Mouse (Mus musculus) liver, embryonic 14.5 days (tissue): ENCODE results near the gene Cspg5. TPM values are rescaled to one million over a fixed set of nuclear protein-coding genes. Genes with fewer than 3 reads are reported as not detected.

Experiments used
- ATAC-seq: fragments of 200-750 bp; cut with Nextera tagmentation; 2 replicates; pipeline ENCODE4 v1.8.0; 2017; ENCODE audit warnings: moderate number of reproducible peaks, mild to moderate bottlenecking, moderate library complexity; ENCODE audit not compliant: insufficient read depth
- DNase-seq, 3 experiments: peaks; one replicate each; pipeline ENCODE4 v3.0.0-alpha.2; 2012 to 2013; ENCODE audit warnings: low read depth in 3 of 3, low spot score in 3 of 3
- H3K27ac ChIP-seq: fragments of 300-500 bp; sonication (generic); 2 replicates; pipeline ENCODE4 v1.5.1; 2014; ENCODE audit warnings: moderate library complexity, mild to moderate bottlenecking, control low read depth, inconsistent platforms
- H3K27me3 ChIP-seq: fragments of 300-500 bp; sonication (generic); 2 replicates; pipeline ENCODE4 v1.6.1; 2014; ENCODE audit warnings: mild to moderate bottlenecking, low read length, moderate library complexity; ENCODE audit not compliant: control insufficient read depth, insufficient read depth
- H3K36me3 ChIP-seq: fragments of 300-500 bp; sonication (generic); replicated peaks from 2 replicates; pipeline ENCODE4 v1.6.1; 2014; ENCODE audit warnings: low read depth; ENCODE audit not compliant: control insufficient read depth, insufficient read depth
- H3K4me1 ChIP-seq, 2 experiments: fragments of 200-500 bp in 1 of 2; fragments of 300-500 bp in 1 of 2; sonication (generic) in 1 of 2; replicated peaks; 2 replicates each; pipeline ENCODE4 v1.6.1; 2012 to 2014; ENCODE audit warnings: antibody characterized with exemption in 1 of 2, inconsistent platforms in 1 of 2, low read length in 1 of 2; ENCODE audit not compliant: control insufficient read depth in 2 of 2, insufficient read depth in 2 of 2
- H3K4me2 ChIP-seq: fragments of 300-500 bp; sonication (generic); 2 replicates; pipeline ENCODE4 v1.6.1; 2014; ENCODE audit warnings: low read depth, mild to moderate bottlenecking, control low read depth, moderate library complexity
- H3K4me3 ChIP-seq, 2 experiments: fragments of 200-500 bp in 1 of 2; fragments of 300-500 bp in 1 of 2; sonication (generic) in 1 of 2; 2 replicates each; pipeline ENCODE4 v1.5.1; 2012 to 2014; ENCODE audit warnings: low read depth in 2 of 2, low read length in 2 of 2, mild to moderate bottlenecking in 2 of 2, control low read depth in 1 of 2, inconsistent platforms in 1 of 2, moderate library complexity in 1 of 2; ENCODE audit not compliant: insufficient read depth in 1 of 2
- H3K9ac ChIP-seq: fragments of 300-500 bp; sonication (generic); replicated peaks from 2 replicates; pipeline ENCODE4 v1.6.1; 2014; ENCODE audit warnings: mild to moderate bottlenecking, control low read depth, moderate library complexity
- H3K9me3 ChIP-seq: fragments of 300-500 bp; sonication (generic); 2 replicates; pipeline ENCODE4 v1.6.1; 2016; ENCODE audit warnings: low read length, mixed read lengths; ENCODE audit not compliant: control insufficient read depth
- CTCF ChIP-seq: IDR thresholded peaks from 2 replicates; pipeline ENCODE4 v1.5.1; 2016; ENCODE audit warnings: antibody characterized with exemption, low read depth, control low read depth
- EP300 ChIP-seq: IDR thresholded peaks from 2 replicates; pipeline ENCODE4 v1.6.1; 2016; ENCODE audit warnings: antibody characterized with exemption, low read depth
- WGBS: fragments of 180-500 bp; shearing (Covaris S2); extraction: QIAGEN DNeasy Blood & Tissue Kit; methylation state at CpG from one replicate; pipeline ENCODE4 v1.1.7; 2014; ENCODE audit not compliant: insufficient replicate concordance; 5-methylcytosine and 5-hydroxymethylcytosine counted together
- polyA plus RNA-seq, 2 experiments: library from polyadenylated mRNA; depleted of rRNA in 1 of 2; stranded (reverse) in 1 of 2; unstranded in 1 of 2; fragments of >200 nt; fragmentation: Nextera tagmentation in 1 of 2; extraction: Ambion mirVana in 1 of 2; gene quantifications; 2 replicates each; pipeline versions ENCODE4 v1.2.1 to v1.2.3; 2012 to 2014

Gene Cspg5
- polyA plus RNA-seq, 2 experiments: 0.13 TPM

GRCm38 (mm10) chr9:110264991-110265390 lies 21.4 kb downstream of the Cspg5 start:
- Histone ChIP-seq H3K9me3 (no peaks in the 10 kb centered on the region), H3K27me3 (no peaks in the 10 kb centered on the region), H3K27ac (no peak overlapping the region), H3K4me1 (no peaks in the 10 kb centered on the region), H3K36me3 (no peaks in the 10 kb centered on the region), H3K9ac (no peak overlapping the region), H3K4me3 (no peak overlapping the region), H3K4me2 (no peak overlapping the region)
- WGBS: 71% methylated on average over 9 of the region's 9 CpGs
- ATAC-seq (no peak), DNase-seq (no peak)
- TF ChIP-seq CTCF: no peak
- TF ChIP-seq EP300: no peak

GRCm38 (mm10) chr9:110268416-110268815 lies 24.8 kb downstream of the Cspg5 start:
- H3K27me3 ChIP-seq: no peaks in the 10 kb centered on the region
- ATAC-seq (no peak), DNase-seq (no peak)
- no peak overlapping the region for H3K9ac ChIP-seq
- H3K4me2 ChIP-seq: no peak overlapping the region
- no peaks in the 10 kb centered on the region for H3K36me3 ChIP-seq
- TF ChIP-seq EP300: no peak
- TF ChIP-seq CTCF: no peak
- no peak overlapping the region for H3K4me3 ChIP-seq
- H3K27ac ChIP-seq: no peak overlapping the region
- no peaks in the 10 kb centered on the region for H3K9me3 ChIP-seq
- no peaks in the 10 kb centered on the region for H3K4me1 ChIP-seq
- WGBS: 83% methylated on average over 10 of the region's 10 CpGs

- WGBS: 72% methylated on average over 3 of the region's 3 CpGs
- Histone ChIP-seq H3K4me1 (no peaks in the 10 kb centered on the region), H3K4me3 (no peak overlapping the region), H3K36me3 (no peaks in the 10 kb centered on the region), H3K9ac (no peak overlapping the region), H3K4me2 (no peak overlapping the region), H3K27ac (no peak overlapping the region), H3K27me3 (no peaks in the 10 kb centered on the region), H3K9me3 (no peaks in the 10 kb centered on the region)
- ATAC-seq: no peak
- no peak for DNase-seq
- no peak for TF ChIP-seq CTCF
- TF ChIP-seq EP300: no peak
Measured at GRCm38 (mm10) chr9:110272330-110272729, 28.7 kb downstream of the Cspg5 start.

GRCm38 (mm10) chr9:110273507-110273906 lies 29.9 kb downstream of the Cspg5 start:
- Histone ChIP-seq H3K4me3 (no peak overlapping the region), H3K27me3 (no peaks in the 10 kb centered on the region), H3K9me3 (no peaks in the 10 kb centered on the region), H3K4me1 (no peaks in the 10 kb centered on the region), H3K9ac (no peak overlapping the region), H3K36me3 (no peaks in the 10 kb centered on the region), H3K4me2 (no peak overlapping the region), H3K27ac (no peak overlapping the region)
- WGBS: 42% methylated on average over 4 of the region's 4 CpGs
- DNase-seq (no peak), ATAC-seq (no peak)
- no peak for TF ChIP-seq CTCF
- no peak for TF ChIP-seq EP300

DNA sequence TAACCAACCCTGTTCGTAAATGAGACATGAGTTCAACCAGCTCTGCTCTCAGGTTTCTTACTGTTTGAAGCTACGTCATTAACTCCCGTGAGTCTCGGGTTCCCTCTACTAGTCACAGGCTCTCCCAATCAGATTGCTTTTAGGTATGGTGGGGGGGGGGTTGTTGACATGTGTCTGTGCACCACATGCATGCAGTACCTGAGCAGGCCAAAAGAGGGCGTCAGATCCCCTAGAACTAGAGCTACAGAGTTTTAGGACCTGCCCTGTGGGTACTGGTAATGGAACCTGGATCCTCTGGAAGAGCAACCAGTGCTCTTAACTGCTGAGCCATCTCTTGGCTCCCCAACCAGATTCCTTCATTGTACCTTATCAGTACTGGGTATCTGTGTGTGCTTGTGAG lies 32.3 kb downstream of the Cspg5 start:
- no peak overlapping the region for H3K4me2 ChIP-seq
- no peaks in the 10 kb centered on the region for H3K9me3 ChIP-seq
- no peaks in the 10 kb centered on the region for H3K27me3 ChIP-seq
- TF ChIP-seq CTCF (peak; percentile 47), EP300 (no peak)
- 60% methylated on average over 5 of the region's 5 CpGs for WGBS
- H3K4me1 ChIP-seq: no peaks in the 10 kb centered on the region
- no peak overlapping the region for H3K9ac ChIP-seq
- H3K27ac ChIP-seq: no peak overlapping the region
- H3K4me3 ChIP-seq: no peak overlapping the region
- ATAC-seq: no peak
- no peaks in the 10 kb centered on the region for H3K36me3 ChIP-seq
- DNase-seq: no peak

GRCm38 (mm10) chr9:110277431-110277881 lies 33.9 kb downstream of the Cspg5 start:
- H3K4me1 ChIP-seq: no peaks in the 10 kb centered on the region
- no peaks in the 10 kb centered on the region for H3K9me3 ChIP-seq
- 55% methylated on average over 8 of the region's 8 CpGs for WGBS
- DNase-seq (no peak), ATAC-seq (no peak)
- H3K27me3 ChIP-seq: no peaks in the 10 kb centered on the region
- H3K4me2 ChIP-seq: no peak overlapping the region
- H3K4me3 ChIP-seq: no peak overlapping the region
- no peak overlapping the region for H3K9ac ChIP-seq
- no peak for TF ChIP-seq CTCF
- no peaks in the 10 kb centered on the region for H3K36me3 ChIP-seq
- no peak overlapping the region for H3K27ac ChIP-seq
